Mouse (Mus musculus) forebrain, embryonic 11.5 days (tissue): ENCODE measurements around the gene 4930404N11Rik. TPM values are rescaled to one million over a fixed set of nuclear protein-coding genes. Genes with fewer than 3 reads are reported as not detected.

Experiments used
- ATAC-seq: fragments of 200-750 bp; cut with Nextera tagmentation; replicated peaks from 2 replicates; pipeline ENCODE4 v1.8.0; 2017; ENCODE audit warnings: moderate TSS enrichment; ENCODE audit not compliant: low FRiP score
- DNase-seq: peaks from one replicate; pipeline ENCODE4 v3.0.0-alpha.2; 2017; ENCODE audit warnings: low spot score
- H3K27ac ChIP-seq: fragments of 300-500 bp; sonication (generic); 2 replicates; pipeline ENCODE4 v1.5.1; 2014; ENCODE audit warnings: low read depth, low read length
- H3K27me3 ChIP-seq: fragments of 300-500 bp; sonication (generic); 2 replicates; pipeline ENCODE4 v1.6.1; 2014; ENCODE audit warnings: mild to moderate bottlenecking, low read length, mixed read lengths; ENCODE audit not compliant: control insufficient read depth, insufficient read depth
- H3K36me3 ChIP-seq: fragments of 300-500 bp; sonication (generic); 2 replicates; pipeline ENCODE4 v1.6.1; 2014; ENCODE audit warnings: mild to moderate bottlenecking, low read length, moderate library complexity, mixed read lengths; ENCODE audit not compliant: control insufficient read depth, insufficient read depth
- H3K4me1 ChIP-seq: fragments of 300-500 bp; sonication (generic); replicated peaks from 2 replicates; pipeline ENCODE4 v1.6.1; 2014; ENCODE audit warnings: low read length, mixed read lengths; ENCODE audit not compliant: control insufficient read depth, insufficient read depth
- H3K4me2 ChIP-seq: fragments of 300-500 bp; sonication (generic); 2 replicates; pipeline ENCODE4 v1.6.1; 2014; ENCODE audit warnings: low read depth, mild to moderate bottlenecking, low read length, moderate library complexity, mixed read lengths; ENCODE audit not compliant: severe bottlenecking
- H3K4me3 ChIP-seq: fragments of 300-500 bp; sonication (generic); 2 replicates; pipeline ENCODE4 v1.5.1; 2014; ENCODE audit warnings: low read depth, low read length
- H3K9ac ChIP-seq: fragments of 300-500 bp; sonication (generic); 2 replicates; pipeline ENCODE4 v1.6.1; 2014; ENCODE audit warnings: low read length
- H3K9me3 ChIP-seq: fragments of 300-500 bp; sonication (generic); 2 replicates; pipeline ENCODE4 v1.6.1; 2016; ENCODE audit warnings: low read length, mixed read lengths; ENCODE audit not compliant: control insufficient read depth
- WGBS: fragments of 180-500 bp; shearing (Covaris S2); extraction: QIAGEN DNeasy Blood & Tissue Kit; methylation state at CpG from one replicate; pipeline ENCODE4 v1.1.7; 2014; 5-methylcytosine and 5-hydroxymethylcytosine counted together
- polyA plus RNA-seq: library from polyadenylated mRNA; unstranded; fragments of >200 nt; fragmentation: Nextera tagmentation; extraction: Ambion mirVana; gene quantifications from 2 replicates; pipeline ENCODE4 v1.2.1, GENCODE M21; 2014

4930404N11Rik gene
- polyA plus RNA-seq, 1 experiment from 2014 or later: 0.15 TPM

DNA sequence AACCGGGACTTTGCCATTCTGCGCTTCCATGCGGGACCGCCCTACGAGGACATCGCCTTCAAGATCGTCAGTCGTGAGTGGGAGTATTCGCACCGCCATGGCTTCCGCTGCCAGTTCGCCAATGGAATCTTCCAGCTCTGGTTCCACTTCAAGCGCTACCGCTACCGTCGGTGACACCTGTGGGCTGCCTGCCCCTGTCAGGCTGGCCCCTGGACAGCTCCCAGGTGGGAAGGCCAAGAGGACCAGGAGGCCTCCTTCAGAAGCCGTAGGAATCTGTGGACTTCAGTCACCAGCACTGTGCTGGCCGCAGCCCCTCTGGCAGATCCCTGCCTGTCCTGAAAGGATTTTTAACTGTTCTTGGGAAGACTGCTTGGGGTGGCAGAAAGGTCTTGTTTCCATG, 39.8 kb downstream of the 4930404N11Rik start:
- Histone ChIP-seq H3K27me3 (no peaks in the 10 kb centered on the region), H3K4me3 (no peak overlapping the region), H3K9me3 (no peaks in the 10 kb centered on the region), H3K9ac (no peak overlapping the region), H3K4me1 (peaks cover 7% of the 10 kb centered on the region), H3K36me3 (peaks cover 27% of the 10 kb centered on the region), H3K27ac (no peak overlapping the region), H3K4me2 (no peak overlapping the region)
- DNase-seq: no peak
- WGBS: 95% methylated on average over 18 of the region's 18 CpGs
- ATAC-seq: no peak

DNA sequence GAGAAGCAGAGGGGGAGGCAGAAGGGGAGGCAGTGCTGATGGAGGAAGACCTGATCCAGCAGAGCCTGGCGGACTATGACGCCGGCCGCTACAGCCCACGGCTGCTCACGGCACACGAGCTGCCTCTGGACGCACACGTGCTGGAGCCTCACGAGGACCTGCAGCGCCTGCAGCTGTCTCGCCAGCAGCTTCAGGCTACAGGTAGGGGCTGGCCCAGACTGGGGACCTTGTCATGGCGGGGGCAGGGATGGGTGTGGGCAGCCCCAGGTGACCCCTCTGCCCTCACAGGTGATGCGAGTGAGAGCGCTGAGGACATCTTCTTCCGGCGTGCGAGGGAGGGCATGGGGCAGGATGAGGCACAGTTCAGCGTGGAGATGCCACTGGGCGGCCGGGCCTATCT, 40.4 kb downstream of the 4930404N11Rik start:
- no peaks in the 10 kb centered on the region for H3K9me3 ChIP-seq
- H3K36me3 ChIP-seq: peaks cover 27% of the 10 kb centered on the region
- no peak overlapping the region for H3K9ac ChIP-seq
- DNase-seq: no peak
- H3K27me3 ChIP-seq: no peaks in the 10 kb centered on the region
- no peak overlapping the region for H3K27ac ChIP-seq
- no peak overlapping the region for H3K4me2 ChIP-seq
- ATAC-seq: no peak
- peaks cover 7% of the 10 kb centered on the region for H3K4me1 ChIP-seq
- H3K4me3 ChIP-seq: no peak overlapping the region
- WGBS: 93% methylated on average over 21 of the region's 21 CpGs

DNA sequence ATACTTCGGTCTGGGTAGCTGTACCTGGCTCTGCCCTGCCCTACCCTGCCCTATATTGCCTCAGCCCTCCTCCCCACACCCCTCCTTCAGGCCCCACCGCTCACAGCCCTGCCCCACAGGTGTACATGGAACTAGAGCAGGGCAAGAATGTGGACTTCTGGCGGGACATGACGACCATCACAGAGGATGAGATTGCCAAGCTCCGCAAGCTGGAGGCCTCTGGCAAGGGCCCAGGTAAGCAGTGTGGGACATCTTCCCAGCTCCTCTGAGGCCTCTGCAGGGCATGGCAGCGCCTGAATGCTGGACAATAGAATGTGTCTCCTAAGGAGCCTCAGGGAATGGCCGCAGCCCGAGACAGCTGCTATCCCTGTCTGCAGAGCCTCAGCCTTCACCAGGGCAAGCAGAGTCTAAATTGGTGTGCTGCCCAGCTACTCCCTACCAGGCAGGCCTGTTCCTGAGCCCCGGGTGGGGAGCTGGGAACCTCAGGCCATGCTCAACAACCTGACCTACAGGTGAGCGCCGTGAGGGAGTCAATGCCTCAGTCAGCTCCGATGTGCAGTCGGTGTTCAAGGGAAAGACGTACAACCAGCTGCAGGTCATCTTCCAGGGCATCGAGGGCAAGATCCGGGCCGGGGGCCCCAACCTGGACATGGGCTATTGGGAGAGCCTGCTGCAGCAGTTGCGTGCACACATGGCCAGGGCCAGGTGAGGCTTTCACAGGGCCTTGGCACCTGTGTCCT, 41.7 kb downstream of the 4930404N11Rik start:
- Histone ChIP-seq H3K4me2 (no peak overlapping the region), H3K4me1 (peaks cover 14% of the 10 kb centered on the region), H3K36me3 (peaks cover 27% of the 10 kb centered on the region), H3K4me3 (no peak overlapping the region), H3K9ac (no peak overlapping the region), H3K27ac (no peak overlapping the region), H3K9me3 (no peaks in the 10 kb centered on the region), H3K27me3 (no peaks in the 10 kb centered on the region)
- DNase-seq: no peak
- no peak for ATAC-seq
- 94% methylated on average over 18 of the region's 18 CpGs for WGBS

DNA sequence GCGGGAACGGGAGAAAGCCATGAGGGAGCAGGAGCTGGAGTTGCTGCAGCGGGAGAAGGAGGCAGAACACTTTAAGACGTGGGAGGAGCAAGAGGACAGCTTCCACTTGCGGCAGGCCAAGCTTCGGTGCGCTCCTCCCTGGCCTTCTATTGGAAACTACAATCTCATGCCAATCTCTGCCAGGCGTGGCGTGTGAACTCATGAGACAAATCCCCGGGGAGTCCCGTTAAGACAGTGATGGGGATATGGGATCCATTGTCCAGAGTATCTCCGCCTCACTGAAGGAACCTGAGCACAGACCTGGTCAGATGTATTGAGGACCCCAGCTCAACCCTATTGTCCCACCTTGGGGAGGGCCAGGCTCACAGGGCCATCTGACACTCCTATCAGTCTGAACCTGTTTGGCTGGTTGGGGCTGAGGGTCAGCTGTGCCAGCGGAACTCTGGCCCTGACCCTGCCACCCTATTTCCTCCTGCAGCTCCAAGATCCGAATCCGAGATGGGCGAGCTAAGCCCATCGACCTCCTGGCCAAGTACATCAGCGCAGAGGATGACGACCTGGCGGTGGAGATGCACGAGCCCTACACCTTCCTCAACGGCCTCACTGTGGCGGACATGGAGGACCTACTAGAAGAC, 42.4 kb downstream of the 4930404N11Rik start:
- no peaks in the 10 kb centered on the region for H3K9me3 ChIP-seq
- no peak overlapping the region for H3K4me2 ChIP-seq
- ATAC-seq (no peak), DNase-seq (no peak)
- 95% methylated on average over 23 of the region's 23 CpGs for WGBS
- H3K4me1 ChIP-seq: peaks cover 14% of the 10 kb centered on the region
- no peaks in the 10 kb centered on the region for H3K27me3 ChIP-seq
- no peak overlapping the region for H3K9ac ChIP-seq
- peaks cover 27% of the 10 kb centered on the region for H3K36me3 ChIP-seq
- no peak overlapping the region for H3K4me3 ChIP-seq
- no peak overlapping the region for H3K27ac ChIP-seq

DNA sequence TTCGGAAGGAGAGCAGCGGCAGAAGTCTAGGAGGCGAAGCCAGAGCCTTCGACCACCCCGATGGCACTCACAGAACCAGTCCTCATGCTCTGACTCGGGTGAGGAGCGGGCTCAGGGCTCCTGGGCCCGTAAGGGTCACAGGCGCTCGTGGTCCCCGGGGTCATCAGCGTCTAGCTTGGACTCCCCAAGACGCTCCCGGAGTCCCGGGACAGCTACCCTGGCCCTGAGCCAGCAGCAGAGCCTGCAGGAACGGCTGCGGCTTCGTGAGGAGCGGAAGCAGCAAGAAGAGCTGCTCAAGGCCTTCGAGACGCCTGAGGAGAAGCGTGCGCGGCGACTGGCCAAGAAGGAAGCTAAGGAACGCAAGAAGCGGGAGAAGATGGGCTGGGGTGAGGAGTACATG, 43.2 kb downstream of the 4930404N11Rik start:
- ATAC-seq (no peak), DNase-seq (no peak)
- H3K4me2 ChIP-seq: no peak overlapping the region
- H3K4me1 ChIP-seq: peaks cover 14% of the 10 kb centered on the region
- no peak overlapping the region for H3K27ac ChIP-seq
- WGBS: 95% methylated on average over 27 of the region's 27 CpGs
- H3K4me3 ChIP-seq: peak overlapping the region; percentile 93; the same call in 1 of the 2 replicates
- no peaks in the 10 kb centered on the region for H3K27me3 ChIP-seq
- no peaks in the 10 kb centered on the region for H3K9me3 ChIP-seq
- peaks cover 29% of the 10 kb centered on the region for H3K36me3 ChIP-seq
- H3K9ac ChIP-seq: no peak overlapping the region

DNA sequence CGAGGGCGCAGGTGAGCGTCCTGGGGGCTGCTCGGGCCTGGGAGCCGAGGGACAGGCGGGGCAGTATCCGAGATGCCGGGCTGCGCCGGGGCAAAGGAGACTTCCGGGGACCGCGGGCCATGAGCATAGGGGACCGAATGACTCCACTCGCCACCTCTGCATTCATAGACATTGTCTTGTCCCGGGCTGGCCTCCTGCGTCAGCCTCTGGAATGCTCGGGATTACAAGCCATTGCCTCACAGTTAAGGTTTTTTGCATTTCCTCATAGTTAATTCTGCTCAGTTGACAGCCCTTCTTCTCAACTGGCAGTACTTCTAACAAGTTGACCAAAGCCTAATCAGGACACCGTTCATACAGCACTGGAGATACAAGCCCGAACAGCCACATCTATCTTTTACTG, 44.2 kb downstream of the 4930404N11Rik start:
- no peak for DNase-seq
- H3K9me3 ChIP-seq: no peaks in the 10 kb centered on the region
- 4% methylated on average over 20 of the region's 20 CpGs for WGBS
- peak overlapping the region; percentile 83 for H3K9ac ChIP-seq
- peak overlapping the region; percentile 93 for H3K4me3 ChIP-seq
- peak; percentile 3; the same call in 1 of the 2 replicates for ATAC-seq
- peaks cover 20% of the 10 kb centered on the region for H3K4me1 ChIP-seq
- peaks cover 26% of the 10 kb centered on the region for H3K36me3 ChIP-seq
- H3K27me3 ChIP-seq: no peaks in the 10 kb centered on the region
- H3K4me2 ChIP-seq: peak overlapping the region; percentile 79
- peak overlapping the region; percentile 72; the same call in 1 of the 2 replicates for H3K27ac ChIP-seq

DNA sequence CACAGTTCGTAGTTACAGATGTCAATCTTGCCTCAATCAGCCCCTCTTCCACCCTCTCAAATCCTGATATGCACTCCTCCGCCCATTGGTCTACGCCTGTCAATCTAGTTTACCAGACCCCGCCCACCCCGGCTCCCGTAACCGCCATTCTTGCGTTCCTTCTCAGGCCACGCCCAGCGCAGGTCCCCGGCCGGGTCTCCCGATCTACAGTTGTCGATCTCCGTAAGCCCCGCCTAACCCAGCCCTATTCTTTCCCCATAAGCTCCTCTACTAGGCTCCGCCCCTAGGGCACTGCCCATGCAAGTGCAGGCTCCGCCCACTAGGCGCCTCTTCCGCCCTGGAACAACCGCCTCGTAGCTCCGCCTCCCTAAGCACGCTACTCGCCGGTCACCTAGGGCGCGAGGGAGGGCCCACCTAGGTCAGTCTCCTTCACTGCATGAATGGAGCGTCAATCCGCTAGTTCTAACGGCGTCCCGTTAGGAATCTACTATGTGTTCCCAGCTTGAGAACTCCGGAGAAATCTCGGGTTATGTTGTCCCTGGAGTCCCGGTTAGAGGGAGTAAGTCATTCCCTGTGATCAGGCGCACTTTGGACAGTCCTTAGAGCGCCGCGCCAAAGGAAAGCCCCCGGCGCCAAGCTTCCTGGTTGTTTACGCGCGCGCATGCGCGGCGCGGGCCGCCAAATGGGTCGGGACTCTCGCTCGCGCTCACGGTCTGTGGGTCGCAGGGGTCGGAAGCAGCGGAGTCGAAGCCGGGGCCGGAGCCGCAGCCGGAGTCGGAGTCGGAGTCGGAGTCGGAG, 44.9 kb downstream of the 4930404N11Rik start, which contains the start of gene Cactin:
Gene Cactin, plus strand, starts transcription at position 554 of the 798 bp plus-strand sequence.
- Histone ChIP-seq H3K27ac (peak within 1 kb of the TSS; percentile 72), H3K27me3 (no peaks in the 10 kb centered on the region), H3K4me1 (peaks cover 20% of the 10 kb centered on the region), H3K4me2 (peak within 1 kb of the TSS; percentile 79), H3K9ac (peak within 1 kb of the TSS; percentile 83), H3K36me3 (peaks cover 23% of the 10 kb centered on the region), H3K4me3 (peak within 1 kb of the TSS; percentile 93), H3K9me3 (no peaks in the 10 kb centered on the region)
- DNase-seq (peak; percentile 99), ATAC-seq (peak; percentile 91)
- under 1% methylated on average over 68 of the region's 68 CpGs for WGBS

DNA sequence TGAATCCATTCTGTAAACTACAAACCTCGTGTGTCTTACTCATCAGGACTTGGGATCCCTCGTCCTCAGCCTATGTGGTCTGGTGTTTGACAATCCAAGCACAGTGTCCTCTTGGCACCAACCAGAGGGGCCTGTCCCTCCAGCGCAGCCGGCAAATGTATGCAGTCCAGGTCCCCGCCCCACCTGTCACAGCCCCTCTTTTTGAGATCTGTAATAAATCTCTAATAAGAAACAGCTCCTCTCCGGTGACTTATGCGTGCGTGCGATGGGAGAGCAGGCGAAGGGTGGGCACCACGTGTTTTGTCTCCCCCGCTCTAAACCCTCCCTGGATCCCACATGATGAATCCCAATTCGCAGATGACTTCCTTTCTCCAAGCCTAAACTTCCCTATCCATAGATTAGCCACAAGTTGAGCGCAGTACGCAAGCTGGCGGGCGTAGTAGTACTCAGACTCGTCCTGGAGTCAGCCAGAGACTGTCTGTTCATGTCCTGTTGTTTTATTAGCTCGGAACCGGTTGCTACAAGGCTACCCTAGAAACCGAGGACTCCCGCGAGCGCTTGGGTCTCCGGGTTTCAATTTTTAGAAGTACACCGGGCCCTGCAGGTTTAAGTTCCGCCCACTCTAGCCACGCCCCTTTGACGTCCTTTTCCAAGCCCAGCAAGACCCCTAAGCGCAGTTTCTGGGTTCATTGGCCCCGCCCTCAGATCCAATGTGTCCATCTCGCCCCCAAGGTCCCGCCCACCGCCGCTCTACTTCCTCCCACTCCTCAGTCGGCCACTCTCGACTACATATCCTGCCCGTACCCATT, 45.7 kb downstream of the 4930404N11Rik start:
- H3K4me1 ChIP-seq: peaks cover 20% of the 10 kb centered on the region
- peak overlapping the region; percentile 93 for H3K4me3 ChIP-seq
- H3K9ac ChIP-seq: peak overlapping the region; percentile 59
- no peaks in the 10 kb centered on the region for H3K27me3 ChIP-seq
- ATAC-seq (peak; percentile 3), DNase-seq (peak; percentile 98)
- peak overlapping the region; percentile 79 for H3K4me2 ChIP-seq
- H3K36me3 ChIP-seq: peaks cover 15% of the 10 kb centered on the region; the same call in 1 of the 2 replicates
- H3K9me3 ChIP-seq: no peaks in the 10 kb centered on the region
- WGBS: 2% methylated on average over 38 of the region's 38 CpGs
- H3K27ac ChIP-seq: peak overlapping the region; percentile 72
